Mouse (Mus musculus) cerebellum, adult 2 months (tissue): ENCODE measurements around the gene Med24.

ENCODE experiments used
- CTCF ChIP-seq: fragments of 200-500 bp; IDR thresholded peaks from 2 replicates; pipeline ENCODE4 v1.5.1; 2011; ENCODE audit warnings: low read depth, mild to moderate bottlenecking, control low read depth, low read length, moderate library complexity, borderline replicate concordance; ENCODE audit not compliant: insufficient read depth
- POLR2A ChIP-seq: fragments of 200-500 bp; IDR thresholded peaks from 2 replicates; pipeline ENCODE4 v1.6.1; 2011; ENCODE audit warnings: low read length, control low read depth, borderline replicate concordance; ENCODE audit not compliant: insufficient read depth

DNA sequence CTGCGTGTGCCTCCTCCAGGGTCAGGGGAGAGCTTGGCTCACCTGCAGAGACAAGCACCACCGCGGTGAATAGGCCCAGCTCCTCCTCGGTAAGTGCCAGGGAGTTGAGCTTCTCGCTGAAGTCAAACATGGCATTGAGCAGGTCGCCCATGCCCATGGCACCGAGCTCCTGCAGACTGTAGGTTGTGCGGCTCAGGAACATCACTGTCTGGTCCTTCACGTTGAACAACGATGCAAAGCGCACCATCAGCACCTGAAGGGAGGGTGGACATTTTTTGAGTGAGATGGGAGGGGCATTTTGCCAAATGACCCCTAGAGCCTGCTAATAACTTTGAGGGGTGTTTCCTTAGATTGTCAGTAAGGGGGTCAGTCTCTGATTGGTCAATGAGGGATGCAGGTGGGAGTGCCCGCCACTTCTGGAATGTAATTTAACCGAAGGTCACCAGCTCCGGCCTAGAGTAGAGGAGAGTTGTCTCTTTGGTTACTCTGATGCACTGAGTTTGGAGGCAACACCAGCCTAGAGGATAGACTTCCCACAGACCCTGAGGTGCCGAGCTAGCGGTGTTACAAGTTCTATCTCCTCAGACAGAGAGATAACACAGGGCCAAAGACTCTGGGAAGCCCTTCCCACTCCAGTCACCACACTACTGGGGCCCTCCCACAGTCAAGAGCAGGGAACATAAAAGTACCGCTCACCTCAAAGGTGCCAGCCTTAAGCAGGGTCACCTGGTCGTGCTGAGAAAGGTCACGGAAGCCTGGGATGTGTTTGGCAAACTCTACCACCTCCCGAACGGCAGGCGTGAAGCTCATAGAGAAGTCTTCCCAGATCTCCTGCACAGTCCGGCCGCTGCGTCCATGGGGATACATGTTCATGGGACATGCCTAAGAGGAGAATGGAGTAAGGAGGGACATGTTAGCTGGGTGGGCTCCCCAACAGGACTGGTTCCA is 40.0 kb upstream of the Med24 start:
- no peak for TF ChIP-seq POLR2A
- TF ChIP-seq CTCF = no peak
